Mouse (Mus musculus) kidney, adult 18-20 months (tissue): ENCODE measurements around the gene Adgrg1.

Experiments
- DNase-seq: peaks from one replicate; pipeline ENCODE4 v3.0.0; 2021

Adgrg1 gene

DNA sequence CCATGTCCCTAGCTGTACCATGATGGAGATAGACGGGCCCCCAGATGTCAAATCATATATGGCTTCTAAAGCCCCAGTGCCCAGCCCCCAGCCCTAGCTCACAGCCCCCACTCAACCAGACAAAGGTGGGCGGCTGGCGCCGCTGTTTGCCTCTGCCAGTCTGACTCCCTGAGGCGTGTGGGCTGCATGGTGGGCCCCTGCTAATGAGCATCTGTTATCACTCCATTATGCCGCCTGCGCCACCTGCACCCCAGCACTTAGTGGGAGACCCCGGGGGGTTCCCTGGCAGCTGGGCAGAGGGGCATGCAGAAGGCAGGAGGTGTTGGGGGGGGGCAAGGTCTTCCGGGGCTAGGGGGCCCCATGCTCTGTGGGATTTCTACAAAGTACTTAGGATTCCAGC lies 3.6 kb downstream of the Adgrg1 start:
- no peak for DNase-seq

DNA sequence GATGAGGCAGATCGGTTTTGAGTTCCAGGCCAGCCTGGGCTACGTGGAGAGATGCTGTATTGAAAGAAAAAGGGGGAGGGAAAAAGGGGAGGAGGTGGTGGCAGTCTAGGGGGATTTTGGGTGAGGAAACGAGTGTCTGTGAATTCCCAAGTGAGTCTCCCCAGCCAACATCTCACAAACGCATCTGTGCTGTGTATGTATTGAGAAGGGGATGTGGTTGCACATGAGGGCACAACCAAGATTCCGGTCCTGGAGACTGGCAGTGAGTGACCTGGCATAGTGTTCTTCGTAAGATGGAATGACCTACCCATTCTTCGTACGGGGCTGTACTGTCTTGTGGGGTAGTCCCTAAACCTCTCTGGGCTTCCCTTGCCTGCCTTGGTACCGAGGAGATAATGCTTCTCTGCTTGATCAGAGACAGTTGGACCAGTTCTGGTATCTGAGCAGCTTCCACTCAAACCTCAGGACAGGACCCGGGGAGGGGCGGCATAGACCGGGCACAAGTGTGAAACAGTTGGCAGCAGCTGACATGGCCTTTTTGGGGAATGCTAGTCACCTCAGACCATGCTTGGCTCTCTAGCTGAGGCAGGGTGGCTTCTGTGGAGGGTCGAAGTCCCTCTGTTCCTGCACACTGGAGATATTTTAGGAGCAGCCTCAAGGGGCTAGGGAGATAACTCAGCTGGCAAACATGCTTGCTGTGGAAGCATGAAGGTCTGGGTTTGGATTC lies 4.2 kb downstream of the Adgrg1 start:
- no peak for DNase-seq

DNA sequence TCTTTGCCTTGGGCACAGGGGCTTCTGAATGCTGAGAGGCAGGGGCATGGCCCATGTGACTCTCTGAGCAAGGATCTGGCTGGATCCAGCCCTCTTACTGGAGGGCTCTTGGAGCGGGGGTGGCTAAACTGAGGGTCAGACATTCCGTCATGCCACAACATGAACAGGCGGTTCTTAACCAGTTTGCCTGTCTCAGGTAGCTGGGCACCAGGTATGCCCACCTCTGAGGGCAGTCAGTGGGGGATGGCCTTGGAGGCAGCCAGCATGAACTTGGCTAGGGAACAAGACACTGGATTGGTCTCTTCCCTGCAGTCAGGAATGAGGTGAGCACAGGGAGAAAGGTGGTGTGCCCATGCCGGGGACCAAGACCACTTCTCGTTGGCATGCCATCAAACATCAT lies 5.6 kb downstream of the Adgrg1 start:
- peak; percentile 70 for DNase-seq

DNA sequence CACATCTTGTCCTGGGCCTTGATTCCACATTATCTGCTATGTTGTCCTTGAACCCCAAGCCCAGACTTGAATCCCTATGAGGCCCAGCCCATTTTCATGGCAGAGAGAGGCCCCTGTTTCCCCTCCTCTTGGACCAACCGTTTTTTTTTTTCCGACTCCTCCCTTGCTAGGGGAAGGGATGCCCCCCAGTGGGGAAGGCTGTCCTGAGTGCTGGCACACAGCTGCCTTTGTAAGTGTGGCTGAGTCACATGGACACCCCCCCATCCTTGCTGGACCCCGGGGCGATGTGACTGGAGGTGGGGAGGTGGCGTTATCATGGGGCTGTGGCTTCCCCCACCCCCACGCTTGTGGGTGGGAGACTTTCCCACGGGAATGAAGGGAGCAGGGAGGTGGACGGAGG lies 6.4 kb downstream of the Adgrg1 start:
- DNase-seq: peak; percentile 43

DNA sequence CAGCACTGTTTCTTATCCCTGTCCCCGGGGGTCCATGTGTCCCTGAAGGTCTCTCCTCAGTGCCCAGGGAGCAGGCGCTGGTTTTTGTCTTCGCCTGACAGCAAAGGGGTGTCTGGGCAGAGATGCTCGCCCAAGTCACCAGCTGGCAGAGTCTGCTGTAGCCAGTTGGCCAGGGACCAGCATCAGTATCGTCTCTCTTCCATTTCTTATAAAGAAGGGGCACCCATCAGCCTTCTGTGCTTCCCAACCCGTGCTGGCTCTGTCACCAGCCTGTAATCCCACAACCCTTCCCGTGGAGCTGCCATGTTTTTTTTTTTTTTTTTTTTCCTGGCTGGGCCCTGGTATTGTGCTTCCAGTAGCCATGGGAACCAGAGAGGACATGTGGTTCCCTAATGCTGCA lies 7.3 kb downstream of the Adgrg1 start:
- peak; percentile 29 for DNase-seq

DNA sequence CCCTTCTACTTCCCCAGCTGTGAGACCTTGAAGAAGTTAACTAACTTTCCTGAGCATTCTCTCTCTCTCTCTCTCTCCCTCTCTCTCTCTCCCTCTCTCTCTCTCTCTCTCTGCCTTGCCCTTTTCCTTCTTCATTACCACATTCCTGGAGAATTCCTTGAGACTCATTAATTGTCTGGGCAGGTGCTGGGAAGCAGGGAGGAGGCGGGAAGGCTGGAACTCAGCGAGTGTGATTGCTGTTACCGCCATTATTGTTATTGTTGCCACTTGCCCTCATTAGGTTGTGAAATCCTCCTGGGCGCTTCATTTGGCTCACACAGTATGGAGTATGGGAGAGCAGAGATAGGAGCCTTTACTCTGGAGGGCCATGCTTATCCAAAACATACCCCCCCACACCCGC lies 8.6 kb downstream of the Adgrg1 start:
- DNase-seq: peak; percentile 35

DNA sequence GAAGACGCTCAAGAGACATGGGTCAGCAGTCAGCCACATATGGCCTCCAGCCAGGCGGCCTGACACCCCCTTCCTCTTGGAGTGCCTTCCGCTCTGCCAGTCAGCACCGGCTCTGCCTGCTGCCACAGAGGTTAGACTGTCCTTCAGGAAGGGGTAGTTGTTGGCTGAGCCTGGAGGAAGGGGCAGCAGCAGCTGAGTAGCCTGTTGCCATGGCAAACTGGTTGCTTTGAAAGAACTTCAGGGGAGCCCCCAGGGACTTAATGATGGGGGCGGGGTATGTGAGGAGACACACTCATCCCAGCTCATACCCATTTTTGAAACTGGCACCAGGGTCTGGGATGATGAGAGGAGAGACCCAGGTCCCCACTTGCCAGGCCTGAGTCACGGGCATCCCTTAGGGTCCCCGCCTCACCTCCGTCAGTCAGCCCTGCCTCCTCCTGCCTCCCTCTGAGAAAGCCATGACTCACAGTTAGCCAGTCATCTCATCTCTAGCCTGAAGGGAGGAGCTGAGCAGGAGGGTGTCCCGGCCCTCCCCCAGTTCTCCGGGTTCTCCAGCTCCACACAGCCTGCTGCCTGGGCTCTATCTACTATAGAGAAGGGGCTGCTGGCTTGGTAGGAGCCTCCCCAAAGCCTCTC lies 9.4 kb downstream of the Adgrg1 start:
- peak; percentile 88 for DNase-seq

DNA sequence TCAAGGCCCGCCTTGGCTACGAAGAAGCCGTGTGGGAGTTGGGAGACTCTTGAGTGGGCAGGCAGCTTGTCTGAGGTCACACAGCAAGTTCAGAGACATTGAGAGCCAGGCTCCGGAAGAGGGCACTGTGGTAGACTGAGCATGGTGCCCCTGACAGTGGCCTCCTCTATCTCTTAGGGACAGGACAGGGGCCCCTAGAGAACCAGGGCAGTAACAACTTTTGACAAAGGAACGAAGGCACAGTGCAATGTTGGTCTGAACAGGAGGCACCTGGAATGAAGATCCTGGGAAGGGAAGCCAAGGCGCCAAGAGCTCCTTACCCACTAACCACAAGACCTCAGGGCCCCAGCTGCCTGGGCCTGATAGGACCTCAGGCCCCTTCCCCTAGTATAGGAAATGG lies 10.5 kb downstream of the Adgrg1 start:
- peak; percentile 55 for DNase-seq

DNA sequence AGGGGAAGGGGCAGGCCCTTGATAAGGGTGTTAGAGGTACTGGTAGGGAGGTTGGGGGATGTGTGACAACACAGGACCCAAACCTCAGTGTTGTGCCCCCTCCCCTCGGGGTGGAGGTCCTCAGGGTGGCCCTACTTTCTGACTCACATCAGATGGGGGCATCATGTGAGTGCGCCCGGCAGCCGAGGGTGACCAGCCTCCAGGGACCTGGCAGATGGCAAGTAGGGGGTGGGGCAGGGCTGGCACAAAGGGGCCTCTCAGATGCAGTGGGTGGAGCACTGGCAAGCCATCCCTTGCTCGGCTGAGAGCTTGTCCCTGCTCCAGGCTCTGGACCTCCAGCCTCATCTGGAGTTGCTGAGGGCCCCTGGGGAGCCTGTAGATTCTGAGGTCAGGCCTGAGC lies 12.1 kb downstream of the Adgrg1 start:
- DNase-seq: peak; percentile 61

DNA sequence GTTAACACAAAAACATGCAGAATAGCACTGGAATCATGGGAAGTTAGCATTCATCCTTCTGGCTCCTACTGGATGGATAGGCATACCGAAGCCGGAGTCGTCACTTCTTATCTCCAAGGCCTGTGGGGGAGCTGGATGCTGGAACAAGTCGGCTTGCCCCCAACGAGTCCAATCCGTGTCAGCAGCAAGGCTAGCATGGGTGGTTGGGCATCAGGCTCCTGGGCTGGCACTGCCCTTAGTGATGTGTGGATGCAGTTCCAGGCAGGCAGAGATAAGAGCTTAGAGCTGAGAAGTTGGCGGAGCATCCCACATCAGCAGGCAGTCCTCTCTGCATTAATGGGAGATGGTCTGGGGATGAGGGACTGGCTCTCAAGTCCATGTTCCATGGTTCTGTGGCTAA lies 13.0 kb downstream of the Adgrg1 start:
- DNase-seq: no peak

DNA sequence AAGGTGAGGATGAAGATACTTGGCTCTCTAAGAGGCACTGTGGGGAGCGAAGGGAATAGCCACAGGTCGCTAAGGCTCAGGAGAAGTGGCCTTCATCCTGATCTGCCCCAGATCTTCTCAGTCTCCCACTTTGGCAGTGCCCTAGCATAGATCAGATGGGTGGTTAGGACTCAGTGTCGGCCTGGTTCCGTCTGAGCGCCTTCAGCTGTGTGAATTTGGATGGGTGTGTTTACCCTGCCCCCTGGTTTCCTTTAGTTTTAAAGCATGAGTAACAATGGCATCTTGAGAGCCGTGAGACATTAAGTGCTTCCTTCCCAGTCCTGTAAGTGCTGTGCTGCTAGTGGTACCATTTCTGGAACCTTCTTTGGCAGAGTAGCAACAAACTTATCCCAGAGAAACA lies 14.1 kb downstream of the Adgrg1 start:
- DNase-seq: peak; percentile 38

DNA sequence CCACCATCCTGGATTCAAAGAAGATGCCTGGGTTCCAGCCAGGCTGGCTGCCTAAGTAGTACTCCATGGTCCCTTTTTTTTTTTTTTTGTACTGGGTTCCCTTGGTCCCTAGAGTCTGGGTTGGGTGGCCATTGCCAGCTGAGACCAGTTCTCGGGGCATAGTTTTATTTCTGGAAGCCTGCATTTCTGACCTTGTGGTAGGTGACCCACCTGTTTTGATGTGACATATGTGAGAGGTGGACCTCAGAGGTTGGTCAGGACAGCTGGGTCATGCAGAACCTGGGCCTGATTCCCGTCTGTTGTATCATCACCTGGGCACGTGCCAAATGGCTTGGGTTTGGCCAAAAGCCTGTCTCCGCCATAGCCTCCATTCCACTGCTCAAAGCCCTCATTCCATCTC lies 15.2 kb downstream of the Adgrg1 start:
- peak; percentile 59 for DNase-seq

DNA sequence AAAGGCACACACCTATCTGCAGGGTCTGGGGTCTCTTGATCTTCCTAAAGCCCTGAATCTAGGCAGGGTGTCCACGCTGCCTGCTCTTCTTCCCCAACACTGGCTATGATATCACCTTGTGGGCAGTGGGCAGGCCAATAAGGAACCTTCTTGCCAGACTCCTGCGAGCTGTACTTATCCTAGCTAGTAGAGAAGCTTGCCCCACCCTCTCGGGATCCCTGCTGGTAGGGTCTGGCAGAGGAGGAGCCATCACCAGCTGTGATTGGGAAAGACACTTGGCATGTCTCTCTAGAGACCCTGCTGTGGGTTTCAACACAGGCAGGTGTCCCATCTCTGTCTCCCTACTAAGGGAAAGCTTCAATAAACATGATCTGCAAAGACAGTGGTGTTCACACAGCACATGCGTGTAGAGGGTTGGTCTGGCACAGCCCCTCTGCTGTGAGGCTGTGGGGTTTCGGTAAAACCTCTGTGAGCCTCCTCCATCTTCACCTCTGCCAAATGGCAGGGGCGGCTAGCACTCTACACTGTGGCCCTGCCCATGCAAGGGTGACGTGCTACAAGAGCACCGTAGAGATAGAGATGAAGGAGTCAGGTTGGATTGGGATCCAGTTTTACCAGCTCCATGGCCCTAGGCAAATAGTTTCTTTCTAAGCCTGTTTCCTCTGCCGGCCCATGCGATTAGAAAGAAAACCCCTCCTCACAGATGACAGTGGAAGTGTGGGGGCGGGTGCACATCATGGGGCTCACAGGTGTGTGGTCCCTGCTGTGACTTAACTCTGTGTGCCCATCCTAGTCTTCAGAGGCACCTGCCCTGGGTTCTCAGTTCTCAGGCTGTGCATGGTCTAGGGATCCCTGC lies 16.3 kb downstream of the Adgrg1 start:
- peak; percentile 21 for DNase-seq

DNA sequence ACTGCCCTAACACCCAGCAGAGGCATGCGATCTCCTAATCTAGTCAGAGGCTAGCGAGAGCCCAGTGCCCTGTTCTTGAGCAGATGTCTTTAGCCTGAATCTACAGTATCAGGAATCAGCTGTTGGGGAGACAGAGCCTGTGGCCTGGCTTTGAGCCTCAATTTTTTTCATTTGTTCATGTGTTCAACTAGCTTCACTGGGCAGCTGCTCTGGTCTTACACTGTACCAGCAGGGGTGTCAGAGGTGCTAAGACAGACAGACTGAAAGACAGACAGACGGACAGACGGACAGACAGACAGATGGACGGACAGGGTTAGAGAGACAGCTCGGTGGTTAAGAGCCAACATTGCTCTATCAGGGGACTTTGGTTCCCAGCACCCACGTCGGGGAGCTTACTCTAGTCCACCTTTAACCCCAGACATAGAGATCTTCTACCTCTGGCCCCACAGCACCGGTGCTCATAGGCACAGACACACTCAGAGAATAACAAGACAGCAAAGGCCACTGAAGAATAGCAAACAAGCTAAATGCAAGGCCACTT lies 17.0 kb downstream of the Adgrg1 start:
- peak; percentile 29 for DNase-seq

DNA sequence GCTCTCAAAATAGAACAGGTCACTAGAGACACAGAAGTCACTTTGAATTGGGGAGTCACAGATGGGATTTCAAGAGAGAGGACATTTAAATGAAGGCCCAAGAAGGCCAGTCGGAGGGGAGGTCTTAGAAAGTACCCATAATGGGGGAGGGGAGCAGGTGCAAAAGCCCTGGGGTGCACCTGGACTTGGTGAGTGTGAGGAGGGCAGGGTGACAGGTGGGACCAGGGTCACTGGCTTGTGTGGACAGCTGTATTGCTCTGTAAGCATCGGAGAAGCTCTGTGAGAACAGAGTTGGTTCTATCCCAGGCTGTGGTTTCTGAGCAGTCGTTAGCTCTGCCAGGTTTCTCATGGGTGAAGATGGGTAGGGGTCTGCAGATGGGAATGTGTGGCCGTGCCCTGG lies 17.5 kb downstream of the Adgrg1 start:
- DNase-seq: no peak

DNA sequence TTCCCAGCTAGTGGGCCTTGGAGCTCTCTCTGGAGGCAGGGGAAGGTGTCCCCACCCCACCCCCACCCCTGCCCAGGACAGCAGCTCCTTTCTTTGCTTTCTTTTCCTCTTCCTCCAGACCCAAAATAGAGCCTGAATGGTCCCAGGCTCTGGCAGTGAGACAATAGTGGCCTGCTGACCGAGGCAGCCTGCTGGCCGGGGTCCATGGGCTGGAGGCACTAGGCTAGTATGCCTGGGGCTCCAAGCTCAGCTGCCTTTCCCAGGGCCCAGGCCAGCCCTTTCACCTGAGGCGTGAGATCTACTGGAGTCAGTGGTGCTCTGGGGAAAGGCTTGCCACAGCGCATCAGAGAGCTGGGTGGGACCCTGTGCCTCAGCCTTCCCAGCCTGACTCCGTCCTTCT lies 18.0 kb downstream of the Adgrg1 start:
- peak; percentile 74 for DNase-seq

DNA sequence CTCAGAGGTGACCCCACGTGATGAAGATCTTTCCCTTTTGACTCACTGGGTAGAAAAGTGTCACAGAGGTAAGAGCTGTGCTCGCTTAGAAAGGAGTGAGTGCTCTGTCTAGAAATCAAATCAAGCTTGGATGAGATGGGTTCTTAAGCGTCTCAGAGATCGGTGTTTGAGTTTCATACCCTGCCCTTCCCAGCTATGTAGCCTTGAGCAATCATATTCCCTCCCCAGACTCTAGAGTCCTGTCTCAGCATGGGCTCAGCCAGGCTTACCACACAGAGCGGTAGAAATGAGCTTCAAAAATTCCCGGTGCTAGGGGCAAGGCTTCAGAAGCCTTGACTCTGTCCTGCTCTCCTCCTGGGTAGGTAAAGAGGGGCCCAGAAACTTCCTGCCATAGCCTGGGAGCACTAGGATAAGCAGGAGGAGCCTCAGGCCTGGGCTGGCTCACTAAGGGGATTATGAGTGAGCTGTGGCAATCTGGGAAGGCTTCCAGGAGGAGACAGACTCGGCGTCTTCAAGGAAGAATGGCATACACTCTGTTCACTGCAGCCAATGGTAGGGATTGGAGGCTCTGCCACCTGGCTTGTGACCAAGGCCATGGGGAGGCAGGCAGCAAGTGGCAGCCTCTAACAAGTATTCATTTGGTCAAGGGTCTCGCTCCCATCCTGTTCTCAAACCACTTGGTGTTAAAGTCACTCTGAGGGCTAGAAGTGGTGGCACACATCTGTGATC lies 18.6 kb downstream of the Adgrg1 start:
- DNase-seq: no peak

DNA sequence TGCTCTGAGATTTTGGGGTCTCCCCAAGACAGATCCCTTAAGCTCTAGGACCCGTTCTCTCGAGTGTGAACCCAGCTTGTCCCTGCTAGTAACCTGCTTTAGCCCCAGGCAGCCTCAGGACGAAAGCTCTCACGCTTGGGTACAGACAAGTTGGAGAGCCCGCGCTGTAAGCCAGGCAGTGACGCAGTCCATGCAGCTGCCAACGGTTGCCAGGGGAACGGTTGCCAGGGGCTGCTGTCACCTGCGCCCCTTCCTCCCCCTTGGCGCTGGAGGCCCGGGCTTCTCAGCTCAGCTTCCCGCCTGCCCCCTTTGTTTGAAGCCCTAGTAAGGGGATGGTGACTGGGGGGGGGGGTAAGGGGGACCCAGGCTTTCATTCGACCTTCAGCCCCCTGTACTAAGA lies 19.5 kb downstream of the Adgrg1 start:
- DNase-seq: peak; percentile 59

DNA sequence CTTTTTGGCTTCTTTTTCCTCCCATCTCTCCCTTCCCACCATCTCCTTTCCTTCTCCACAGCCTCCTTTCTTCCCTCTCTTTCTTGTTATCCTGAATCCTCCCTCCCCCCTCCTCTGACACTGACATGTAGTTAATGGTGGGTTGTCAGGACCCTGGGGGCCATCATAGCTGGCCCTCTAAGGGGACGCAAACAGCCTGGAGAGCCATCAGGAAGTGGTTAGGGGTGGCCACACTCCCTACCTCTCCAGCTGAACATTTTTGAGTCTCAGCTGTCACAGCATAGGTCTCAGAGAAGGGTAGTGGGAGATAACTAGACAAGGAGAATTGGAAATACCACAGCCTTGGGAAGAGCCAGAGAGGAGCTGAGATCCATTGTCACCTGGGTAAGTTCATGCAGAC lies 20.0 kb downstream of the Adgrg1 start:
- no peak for DNase-seq

DNA sequence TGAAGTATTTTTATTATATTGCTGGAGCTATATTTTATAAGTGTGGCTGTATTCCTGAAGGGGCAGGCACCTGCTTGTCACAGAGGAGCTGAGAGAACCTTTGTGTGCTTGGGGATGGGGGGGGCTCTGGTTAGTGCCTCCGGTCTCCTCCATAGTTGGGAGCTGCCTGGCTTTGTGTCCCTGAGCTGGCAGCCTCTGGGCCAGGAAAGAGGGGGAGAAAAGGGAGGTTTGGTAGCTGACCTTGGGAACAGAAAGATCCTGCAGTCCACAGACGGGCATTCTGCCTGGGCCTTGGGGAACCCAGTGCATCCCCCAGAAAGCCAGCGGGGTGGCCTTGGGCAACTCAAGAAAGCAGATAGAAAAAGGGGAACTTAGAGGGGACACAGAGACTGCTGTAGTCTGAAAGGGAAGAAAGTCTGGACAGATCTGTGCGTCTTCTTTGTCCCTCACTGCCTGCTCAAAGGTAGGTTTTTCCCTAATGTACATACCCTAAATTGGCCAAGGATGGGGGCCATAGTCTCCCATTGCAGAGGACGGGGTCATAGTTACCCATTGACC lies 20.9 kb downstream of the Adgrg1 start:
- DNase-seq: no peak

DNA sequence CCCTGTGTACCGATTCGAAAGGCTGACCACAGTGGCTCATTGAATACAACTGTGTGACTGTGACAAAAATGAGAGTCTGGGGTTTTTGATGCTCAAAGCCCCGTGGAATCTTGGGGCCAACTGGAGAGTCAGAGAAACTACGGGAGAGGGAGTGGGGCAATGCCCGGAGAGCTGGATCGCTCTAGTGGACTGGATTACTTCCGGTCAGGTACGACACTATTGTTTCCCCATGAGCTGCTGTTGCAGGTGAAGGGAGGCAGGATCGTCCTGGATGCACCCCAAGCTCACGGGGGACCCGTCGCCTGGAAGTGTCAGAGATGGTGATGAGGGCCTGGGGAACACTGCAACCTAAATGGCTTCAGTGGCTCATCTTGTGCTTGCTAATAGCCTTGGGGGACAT lies 21.5 kb downstream of the Adgrg1 start:
- no peak for DNase-seq
